Mouse (Mus musculus) left cerebral cortex, postnatal 14 days (tissue): Measurements from ENCODE around the gene Slc28a3. TPM values are rescaled to one million over a fixed set of nuclear protein-coding genes. Genes with fewer than 3 reads are reported as not detected.

ENCODE experiments used
- DNase-seq, 2 experiments: peaks; one replicate each; pipeline ENCODE4 v3.0.0; 2021 to 2022; ENCODE audit warnings: low spot score in 2 of 2, mixed read lengths in 1 of 2
- intact Hi-C: fragments of 180-260 bp; cut with DNase I; formaldehyde crosslinking; loops from one replicate; pipeline ENCODE4 v1.15.1; 2025
- total RNA-seq, 2 experiments: library from RNA; stranded (reverse); gene quantifications; 2 replicates each; pipeline ENCODE4 v1.2.3; 2021

The Slc28a3 gene
- total RNA-seq, 2 experiments from 2014 or later, result 0.15 to 0.21 TPM

- intact Hi-C loops, result no loop called here
- no peak for DNase-seq
Observed at GRCm38 (mm10) chr13:58536466-58537231, 74.0 kb downstream of the Slc28a3 start.

- DNase-seq, result no peak
- intact Hi-C loops, result no loop called here
Observed at GRCm38 (mm10) chr13:58535321-58535720, 75.4 kb downstream of the Slc28a3 start.

- intact Hi-C loops, result no loop called here
- DNase-seq, result no peak
Observed at GRCm38 (mm10) chr13:58534861-58535260, 75.8 kb downstream of the Slc28a3 start.

GRCm38 (mm10) chr13:58534216-58534841 lies 76.3 kb downstream of the Slc28a3 start:
- intact Hi-C loops, result no loop called here
- no peak for DNase-seq

- no peak for DNase-seq
- intact Hi-C loops, result loop anchor here (5.0 kb wide), 1 partner anchor 122 kb away; the partner anchor contains the start of genes Hnrnpk and Rmi1
Observed at GRCm38 (mm10) chr13:58524581-58524980, 86.1 kb downstream of the Slc28a3 start.

- intact Hi-C loops, result loop anchor here (5.0 kb wide), 1 partner anchor 121 kb away; the partner anchor contains the start of genes Hnrnpk and Rmi1
- DNase-seq, result no peak
Observed at GRCm38 (mm10) chr13:58523761-58524117, 86.9 kb downstream of the Slc28a3 start.

- no peak for DNase-seq
- intact Hi-C loops, result loop anchor here (5.0 kb wide), 1 partner anchor 121 kb away; the partner anchor contains the start of genes Hnrnpk and Rmi1
Observed at GRCm38 (mm10) chr13:58523011-58523760, 87.5 kb downstream of the Slc28a3 start.

- DNase-seq, result no peak
- intact Hi-C loops, result loop anchor here (5.0 kb wide), 1 partner anchor 119 kb away; the partner anchor contains the start of genes Hnrnpk and Rmi1
Observed at GRCm38 (mm10) chr13:58521331-58522030, 89.2 kb downstream of the Slc28a3 start.

GRCm38 (mm10) chr13:58520580-58521330 lies 89.9 kb downstream of the Slc28a3 start:
- DNase-seq, result no peak
- intact Hi-C loops, result loop anchor here (5.0 kb wide), 1 partner anchor 118 kb away; the partner anchor contains the start of genes Hnrnpk and Rmi1

- no peak for DNase-seq
- intact Hi-C loops, result loop anchor here (5.0 kb wide), 1 partner anchor 118 kb away; the partner anchor contains the start of genes Hnrnpk and Rmi1
Observed at GRCm38 (mm10) chr13:58520028-58520427, 90.6 kb downstream of the Slc28a3 start.

- no peak for DNase-seq
- intact Hi-C loops, result no loop called here
Observed at GRCm38 (mm10) chr13:58516277-58516676, 94.4 kb downstream of the Slc28a3 start.

GRCm38 (mm10) chr13:58515635-58516034 lies 95.0 kb downstream of the Slc28a3 start:
- intact Hi-C loops, result no loop called here
- DNase-seq, result no peak

- intact Hi-C loops, result no loop called here
- no peak for DNase-seq
Observed at GRCm38 (mm10) chr13:58514147-58514727, 96.4 kb downstream of the Slc28a3 start.

- intact Hi-C loops, result no loop called here
- no peak for DNase-seq
Observed at GRCm38 (mm10) chr13:58511926-58512325, 98.8 kb downstream of the Slc28a3 start.

GRCm38 (mm10) chr13:58511248-58511647 lies 99.4 kb downstream of the Slc28a3 start:
- no peak for DNase-seq
- intact Hi-C loops, result no loop called here

- intact Hi-C loops, result no loop called here
- DNase-seq, result no peak
Observed at GRCm38 (mm10) chr13:58509241-58509640, 101.4 kb downstream of the Slc28a3 start.

GRCm38 (mm10) chr13:58503610-58504009 lies 107.1 kb downstream of the Slc28a3 start:
- intact Hi-C loops, result no loop called here
- peak; percentile 9 to 12 for DNase-seq

GRCm38 (mm10) chr13:58497809-58498208 lies 112.9 kb downstream of the Slc28a3 start:
- intact Hi-C loops, result no loop called here
- DNase-seq, result peak in 1 of 2 experiments; percentile 17
